Mouse (Mus musculus): ENCODE data around the gene Ms4a3. TPM values are rescaled to one million over a fixed set of nuclear protein-coding genes. Genes with fewer than 3 reads are reported as not detected.

Ms4a3 gene
- polyA plus RNA-seq, 1 experiment: not detected

DNA sequence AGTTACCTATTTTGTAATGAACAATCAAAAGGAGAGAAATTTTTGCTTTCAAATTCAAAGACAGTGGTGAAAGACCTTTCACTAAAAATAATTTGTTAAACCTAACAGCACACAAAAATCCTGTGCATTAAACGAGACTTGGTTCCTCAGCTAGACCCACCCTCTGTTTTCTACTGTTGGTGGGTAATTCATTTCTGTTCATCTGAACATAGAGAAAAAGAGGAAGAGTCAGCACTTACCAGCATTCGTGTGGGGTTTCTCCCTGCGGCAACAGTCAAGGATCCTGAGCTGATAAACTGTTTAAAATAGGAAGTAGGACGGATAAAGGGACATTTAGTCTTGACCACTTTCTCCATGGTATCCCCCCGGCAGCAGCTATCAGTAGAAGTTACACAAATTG lies 5.1 kb downstream of the Ms4a3 start:
- no peaks in the 10 kb centered on the region for H3K4me1 ChIP-seq (ENCODE audit: control insufficient read depth, insufficient read depth, insufficient read length, low read length)
- H3K27me3 ChIP-seq (ENCODE audit: control insufficient read depth, insufficient read depth, low read length): no peaks in the 10 kb centered on the region
- H3K36me3 ChIP-seq (ENCODE audit: control insufficient read depth, insufficient read depth, low read length): no peaks in the 10 kb centered on the region
- H3K27ac ChIP-seq (ENCODE audit: insufficient read depth, low read depth, low read length): no peak overlapping the region
- TF ChIP-seq POLR2A (IDR thresholded peaks at IDR 0.05; ENCODE audit: low read depth, low read length): no peak
- TF ChIP-seq CTCF (IDR thresholded peaks at IDR 0.05; ENCODE audit: extremely low read depth, insufficient read length, insufficient replicate concordance, low read depth, low read length): no peak
- WGBS: 70% methylated on average over 5 of the region's 5 CpGs
- H3K4me3 ChIP-seq (ENCODE audit: low read depth, low read length): no peak overlapping the region

- no peaks in the 10 kb centered on the region for H3K36me3 ChIP-seq (ENCODE audit: control insufficient read depth, insufficient read depth, low read length)
- TF ChIP-seq POLR2A (IDR thresholded peaks at IDR 0.05; ENCODE audit: low read depth, low read length) (no peak), CTCF (IDR thresholded peaks at IDR 0.05; ENCODE audit: extremely low read depth, insufficient read length, insufficient replicate concordance, low read depth, low read length) (no peak)
- no peak overlapping the region for H3K27ac ChIP-seq (ENCODE audit: insufficient read depth, low read depth, low read length)
- WGBS: 50% methylated on average over 2 of the region's 2 CpGs
- H3K4me1 ChIP-seq (ENCODE audit: control insufficient read depth, insufficient read depth, insufficient read length, low read length): no peaks in the 10 kb centered on the region
- no peak overlapping the region for H3K4me3 ChIP-seq (ENCODE audit: low read depth, low read length)
- no peaks in the 10 kb centered on the region for H3K27me3 ChIP-seq (ENCODE audit: control insufficient read depth, insufficient read depth, low read length)
Measured at GRCm38 (mm10) chr19:11634330-11634729, 6.3 kb downstream of the Ms4a3 start.

GRCm38 (mm10) chr19:11633732-11634131 lies 6.9 kb downstream of the Ms4a3 start:
- Histone ChIP-seq H3K4me1 (ENCODE audit: control insufficient read depth, insufficient read depth, insufficient read length, low read length) (no peaks in the 10 kb centered on the region), H3K36me3 (ENCODE audit: control insufficient read depth, insufficient read depth, low read length) (no peaks in the 10 kb centered on the region), H3K27me3 (ENCODE audit: control insufficient read depth, insufficient read depth, low read length) (no peaks in the 10 kb centered on the region), H3K4me3 (ENCODE audit: low read depth, low read length) (no peak overlapping the region), H3K27ac (ENCODE audit: insufficient read depth, low read depth, low read length) (no peak overlapping the region)
- 70% methylated on average over 1 of the region's 1 CpGs for WGBS
- TF ChIP-seq POLR2A (IDR thresholded peaks at IDR 0.05; ENCODE audit: low read depth, low read length): no peak
- TF ChIP-seq CTCF (IDR thresholded peaks at IDR 0.05; ENCODE audit: extremely low read depth, insufficient read length, insufficient replicate concordance, low read depth, low read length): no peak

- no peaks in the 10 kb centered on the region for H3K36me3 ChIP-seq (ENCODE audit: control insufficient read depth, insufficient read depth, low read length)
- H3K4me3 ChIP-seq (ENCODE audit: low read depth, low read length): no peak overlapping the region
- H3K27ac ChIP-seq (ENCODE audit: insufficient read depth, low read depth, low read length): no peak overlapping the region
- WGBS: 52% methylated on average over 5 of the region's 5 CpGs
- TF ChIP-seq POLR2A (IDR thresholded peaks at IDR 0.05; ENCODE audit: low read depth, low read length) (no peak), CTCF (IDR thresholded peaks at IDR 0.05; ENCODE audit: extremely low read depth, insufficient read length, insufficient replicate concordance, low read depth, low read length) (no peak)
- H3K4me1 ChIP-seq (ENCODE audit: control insufficient read depth, insufficient read depth, insufficient read length, low read length): no peaks in the 10 kb centered on the region
- H3K27me3 ChIP-seq (ENCODE audit: control insufficient read depth, insufficient read depth, low read length): no peaks in the 10 kb centered on the region
Measured at GRCm38 (mm10) chr19:11625231-11625630, 15.4 kb downstream of the Ms4a3 start.

DNA sequence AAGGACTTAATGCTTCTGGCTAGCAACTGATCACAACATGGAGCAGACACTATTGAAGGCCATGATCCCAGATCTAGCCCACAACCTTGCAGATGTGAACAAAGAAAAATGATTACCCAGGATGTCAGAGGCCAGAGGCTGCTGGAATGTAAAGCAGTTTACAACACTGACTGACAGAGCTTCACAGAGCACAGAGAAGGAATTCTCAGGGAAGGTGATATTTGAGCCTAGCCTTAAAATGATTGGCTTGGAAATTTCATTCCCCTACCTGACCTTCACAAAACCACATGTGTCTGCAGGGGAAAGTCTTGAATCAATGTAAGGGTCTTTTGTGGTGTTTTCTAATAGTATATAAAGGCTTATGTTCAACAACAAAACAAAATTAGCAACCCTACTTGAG lies 15.9 kb downstream of the Ms4a3 start:
- TF ChIP-seq POLR2A (IDR thresholded peaks at IDR 0.05; ENCODE audit: low read depth, low read length) (no peak), CTCF (IDR thresholded peaks at IDR 0.05; ENCODE audit: extremely low read depth, insufficient read length, insufficient replicate concordance, low read depth, low read length) (no peak)
- Histone ChIP-seq H3K27ac (ENCODE audit: insufficient read depth, low read depth, low read length) (no peak overlapping the region), H3K27me3 (ENCODE audit: control insufficient read depth, insufficient read depth, low read length) (no peaks in the 10 kb centered on the region), H3K4me3 (ENCODE audit: low read depth, low read length) (no peak overlapping the region), H3K4me1 (ENCODE audit: control insufficient read depth, insufficient read depth, insufficient read length, low read length) (no peaks in the 10 kb centered on the region), H3K36me3 (ENCODE audit: control insufficient read depth, insufficient read depth, low read length) (no peaks in the 10 kb centered on the region)

- no peaks in the 10 kb centered on the region for H3K4me1 ChIP-seq (ENCODE audit: control insufficient read depth, insufficient read depth, insufficient read length, low read length)
- 88% methylated on average over 2 of the region's 2 CpGs for WGBS
Measured at GRCm38 (mm10) chr19:11623551-11623950, 17.1 kb downstream of the Ms4a3 start, which contains the start of gene Ms4a2. Ms4a2 (minus strand) TSS chr19:11623719.

GRCm38 (mm10) chr19:11617983-11618382 lies 22.7 kb downstream of the Ms4a3 start:
- no peaks in the 10 kb centered on the region for H3K36me3 ChIP-seq (ENCODE audit: control insufficient read depth, insufficient read depth, low read length)
- H3K4me3 ChIP-seq (ENCODE audit: low read depth, low read length): no peak overlapping the region
- no peak for TF ChIP-seq CTCF (IDR thresholded peaks at IDR 0.05; ENCODE audit: extremely low read depth, insufficient read length, insufficient replicate concordance, low read depth, low read length)
- TF ChIP-seq POLR2A (IDR thresholded peaks at IDR 0.05; ENCODE audit: low read depth, low read length): no peak
- H3K27ac ChIP-seq (ENCODE audit: insufficient read depth, low read depth, low read length): no peak overlapping the region
- H3K27me3 ChIP-seq (ENCODE audit: control insufficient read depth, insufficient read depth, low read length): no peaks in the 10 kb centered on the region; the same call in 1 of the 2 replicates
- H3K4me1 ChIP-seq (ENCODE audit: control insufficient read depth, insufficient read depth, insufficient read length, low read length): no peaks in the 10 kb centered on the region

More at GRCm38 (mm10) chr19:11623551-11623950, 17.1 kb downstream of the Ms4a3 start, which contains the start of gene Ms4a2:
- H3K27ac ChIP-seq (ENCODE audit: insufficient read depth, low read depth, low read length): no peak within 1 kb of the TSS
- no peak within 1 kb of the TSS for H3K4me3 ChIP-seq (ENCODE audit: low read depth, low read length)
- no peaks in the 10 kb centered on the region for H3K27me3 ChIP-seq (ENCODE audit: control insufficient read depth, insufficient read depth, low read length)
- no peaks in the 10 kb centered on the region for H3K36me3 ChIP-seq (ENCODE audit: control insufficient read depth, insufficient read depth, low read length)
- TF ChIP-seq POLR2A (IDR thresholded peaks at IDR 0.05; ENCODE audit: low read depth, low read length): no peak
- TF ChIP-seq CTCF (IDR thresholded peaks at IDR 0.05; ENCODE audit: extremely low read depth, insufficient read length, insufficient replicate concordance, low read depth, low read length): no peak
